Mouse (Mus musculus) cortical plate, adult 2 months (tissue): ENCODE data around the gene Chfr.

Experiments used
- CTCF ChIP-seq: fragments of 200-500 bp; IDR thresholded peaks from 2 replicates; pipeline ENCODE4 v1.5.1; 2011; ENCODE audit warnings: mild to moderate bottlenecking, control low read depth, low read length; ENCODE audit not compliant: insufficient read depth; ENCODE audit errors: extremely low read depth
- POLR2A ChIP-seq: fragments of 200-500 bp; IDR thresholded peaks from 2 replicates; pipeline ENCODE4 v1.6.1; 2011; ENCODE audit warnings: mild to moderate bottlenecking, low read length, control low read depth; ENCODE audit not compliant: insufficient read depth; ENCODE audit errors: extremely low read depth

- TF ChIP-seq POLR2A = no peak
- no peak for TF ChIP-seq CTCF
These were observed 31.6 kb upstream of the Chfr start for GRCm38 (mm10) chr5:110103901-110104615.
